Mouse (Mus musculus) liver, embryonic 11.5 days (tissue): ENCODE measurements around the gene Birc2. TPM values are rescaled to one million over a fixed set of nuclear protein-coding genes. Genes with fewer than 3 reads are reported as not detected.

Experiments used
- ATAC-seq: fragments of 200-750 bp; cut with Nextera tagmentation; replicated peaks from 2 replicates; pipeline ENCODE4 v1.8.0; 2017; ENCODE audit warnings: moderate number of reproducible peaks, mild to moderate bottlenecking, moderate TSS enrichment, moderate library complexity; ENCODE audit not compliant: low FRiP score
- DNase-seq: peaks from one replicate; pipeline ENCODE4 v3.0.0-alpha.2; 2017; ENCODE audit warnings: low spot score
- H3K27ac ChIP-seq: fragments of 300-500 bp; sonication (generic); 2 replicates; pipeline ENCODE4 v1.5.1; 2014; ENCODE audit warnings: mild to moderate bottlenecking, low read depth, low read length, control low read depth
- H3K27me3 ChIP-seq: fragments of 300-500 bp; sonication (generic); replicated peaks from 2 replicates; pipeline ENCODE4 v1.6.1; 2014; ENCODE audit warnings: low read length, mixed read lengths; ENCODE audit not compliant: control insufficient read depth, insufficient read depth
- H3K36me3 ChIP-seq: fragments of 300-500 bp; sonication (generic); 2 replicates; pipeline ENCODE4 v1.6.1; 2014; ENCODE audit warnings: mild to moderate bottlenecking, low read length, moderate library complexity, mixed read lengths; ENCODE audit not compliant: control insufficient read depth, insufficient read depth
- H3K4me1 ChIP-seq: fragments of 300-500 bp; sonication (generic); replicated peaks from 2 replicates; pipeline ENCODE4 v1.6.1; 2014; ENCODE audit warnings: low read length, mixed read lengths; ENCODE audit not compliant: control insufficient read depth, insufficient read depth
- H3K4me2 ChIP-seq: fragments of 300-500 bp; sonication (generic); 2 replicates; pipeline ENCODE4 v1.6.1; 2014; ENCODE audit warnings: mild to moderate bottlenecking, control low read depth, moderate library complexity
- H3K4me3 ChIP-seq: fragments of 300-500 bp; sonication (generic); 2 replicates; pipeline ENCODE4 v1.5.1; 2014; ENCODE audit warnings: low read depth, low read length, control low read depth
- H3K9ac ChIP-seq: fragments of 300-500 bp; sonication (generic); 2 replicates; pipeline ENCODE4 v1.6.1; 2014; ENCODE audit warnings: low read depth, low read length, control low read depth
- H3K9me3 ChIP-seq: fragments of 300-500 bp; sonication (generic); 2 replicates; pipeline ENCODE4 v1.6.1; 2016; ENCODE audit warnings: low read length, inconsistent platforms, mixed read lengths; ENCODE audit not compliant: control insufficient read depth
- WGBS: fragments of 180-500 bp; shearing (Covaris S2); extraction: QIAGEN DNeasy Blood & Tissue Kit; methylation state at CpG from one replicate; pipeline ENCODE4 v1.1.7; 2014; 5-methylcytosine and 5-hydroxymethylcytosine counted together
- polyA plus RNA-seq: library from polyadenylated mRNA; unstranded; fragments of >200 nt; fragmentation: Nextera tagmentation; extraction: Ambion mirVana; gene quantifications from 2 replicates; pipeline ENCODE4 v1.2.1, GENCODE M21; 2014

Birc2 gene
- polyA plus RNA-seq, 1 experiment from 2014 or later: 26.6 TPM

DNA sequence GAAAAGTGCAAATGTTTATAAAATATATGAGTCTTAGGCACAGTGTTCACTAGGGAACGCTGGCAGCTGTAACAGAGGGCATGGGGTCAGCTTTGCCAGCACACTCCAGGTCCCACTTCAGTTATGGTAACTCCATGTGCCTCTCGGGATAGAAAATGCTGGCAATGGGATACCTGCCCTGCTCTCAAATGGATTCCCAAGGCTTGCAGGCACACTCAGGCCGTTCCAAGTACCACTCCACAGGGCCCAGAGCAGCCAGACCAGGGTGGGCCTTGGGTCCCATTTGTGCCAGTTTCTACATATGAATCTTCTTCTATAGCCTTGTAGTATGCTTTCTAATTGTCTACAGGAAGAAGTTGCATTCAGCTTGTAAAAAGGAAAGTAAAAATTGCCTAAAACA is 51.5 kb downstream of the Birc2 start:
- Histone ChIP-seq H3K36me3 (peaks cover 14% of the 10 kb centered on the region; the same call in 1 of the 2 replicates), H3K9me3 (no peaks in the 10 kb centered on the region), H3K4me2 (no peak overlapping the region), H3K4me1 (peaks cover 18% of the 10 kb centered on the region), H3K27me3 (no peaks in the 10 kb centered on the region), H3K9ac (no peak overlapping the region), H3K4me3 (no peak overlapping the region), H3K27ac (no peak overlapping the region)
- 88% methylated on average over 3 of the region's 3 CpGs for WGBS
- no peak for DNase-seq
- no peak for ATAC-seq

GRCm38 (mm10) chr9:7784615-7785012 is 52.2 kb downstream of the Birc2 start:
- no peaks in the 10 kb centered on the region for H3K9me3 ChIP-seq
- no peaks in the 10 kb centered on the region for H3K27me3 ChIP-seq
- peaks cover 19% of the 10 kb centered on the region for H3K4me1 ChIP-seq
- H3K4me3 ChIP-seq: no peak overlapping the region
- H3K27ac ChIP-seq: no peak overlapping the region
- peaks cover 14% of the 10 kb centered on the region; the same call in 1 of the 2 replicates for H3K36me3 ChIP-seq
- ATAC-seq: no peak
- DNase-seq: no peak
- WGBS: 77% methylated on average over 1 of the region's 1 CpGs
- H3K4me2 ChIP-seq: no peak overlapping the region
- no peak overlapping the region for H3K9ac ChIP-seq

GRCm38 (mm10) chr9:7783823-7784614 is 52.8 kb downstream of the Birc2 start:
- Histone ChIP-seq H3K9ac (no peak overlapping the region), H3K9me3 (no peaks in the 10 kb centered on the region), H3K27me3 (no peaks in the 10 kb centered on the region), H3K27ac (no peak overlapping the region), H3K4me3 (no peak overlapping the region), H3K36me3 (peaks cover 14% of the 10 kb centered on the region; the same call in 1 of the 2 replicates), H3K4me1 (peaks cover 16% of the 10 kb centered on the region), H3K4me2 (no peak overlapping the region)
- WGBS: 88% methylated on average over 15 of the region's 15 CpGs
- no peak for DNase-seq
- ATAC-seq: no peak

GRCm38 (mm10) chr9:7780250-7781150 is 56.4 kb downstream of the Birc2 start:
- Histone ChIP-seq H3K4me3 (no peak overlapping the region), H3K9ac (no peak overlapping the region), H3K27ac (peak overlapping the region; percentile 66), H3K4me1 (peaks cover 20% of the 10 kb centered on the region), H3K4me2 (peak overlapping the region; percentile 36), H3K36me3 (peaks cover 17% of the 10 kb centered on the region; the same call in 1 of the 2 replicates), H3K27me3 (no peaks in the 10 kb centered on the region), H3K9me3 (no peaks in the 10 kb centered on the region)
- DNase-seq (peak; percentile 30), ATAC-seq (peak; percentile 87)
- 59% methylated on average over 8 of the region's 8 CpGs for WGBS

DNA sequence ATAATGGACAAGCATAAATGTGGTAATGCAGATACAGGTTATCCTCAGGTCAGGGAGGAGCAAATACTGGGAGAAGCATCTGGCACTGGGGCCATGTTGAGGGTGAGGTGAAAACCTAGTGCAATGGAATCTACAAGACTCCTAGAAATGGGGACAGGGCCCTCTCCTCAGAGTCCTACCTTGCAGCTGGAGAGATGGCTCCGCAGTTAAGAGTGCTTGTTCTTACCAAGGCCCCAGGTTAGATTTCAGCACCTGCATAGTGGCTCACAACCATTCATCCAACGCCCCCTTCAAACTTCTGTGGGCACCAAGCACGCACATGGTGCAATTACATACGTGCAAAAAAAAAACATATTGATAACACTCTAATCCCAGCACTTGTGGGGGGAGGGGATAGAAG is 57.1 kb downstream of the Birc2 start:
- Histone ChIP-seq H3K4me2 (peak overlapping the region; percentile 36), H3K27ac (peak overlapping the region; percentile 66), H3K4me3 (no peak overlapping the region), H3K36me3 (peaks cover 14% of the 10 kb centered on the region; the same call in 1 of the 2 replicates), H3K4me1 (peaks cover 20% of the 10 kb centered on the region), H3K27me3 (no peaks in the 10 kb centered on the region), H3K9ac (no peak overlapping the region), H3K9me3 (no peaks in the 10 kb centered on the region)
- no peak for DNase-seq
- ATAC-seq: no peak
- WGBS: 70% methylated on average over 4 of the region's 4 CpGs

DNA sequence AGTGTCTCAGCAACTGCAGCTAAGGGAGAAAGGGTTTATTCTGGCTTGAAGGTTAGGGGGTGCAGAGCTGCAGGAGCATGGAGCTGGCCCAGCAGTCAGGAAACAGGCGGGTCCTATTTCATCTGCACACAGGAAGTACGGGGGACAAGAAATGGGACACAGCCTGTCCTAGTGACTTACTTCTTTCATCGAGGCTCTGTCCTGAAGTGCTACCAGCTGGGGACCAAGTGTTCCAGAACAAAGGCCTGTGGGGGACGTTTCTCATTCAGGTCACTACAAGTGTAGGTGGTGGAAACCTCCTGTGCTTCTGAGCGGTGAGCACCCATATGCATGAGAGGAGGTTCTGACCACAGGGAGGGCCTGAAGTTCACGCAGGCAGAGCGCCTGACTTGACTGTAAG is 58.1 kb downstream of the Birc2 start:
- Histone ChIP-seq H3K4me1 (peaks cover 20% of the 10 kb centered on the region), H3K9me3 (no peaks in the 10 kb centered on the region), H3K4me2 (no peak overlapping the region), H3K9ac (no peak overlapping the region), H3K27ac (no peak overlapping the region), H3K4me3 (no peak overlapping the region), H3K27me3 (no peaks in the 10 kb centered on the region), H3K36me3 (peaks cover 11% of the 10 kb centered on the region; the same call in 1 of the 2 replicates)
- no peak for ATAC-seq
- DNase-seq: peak; percentile 29
- WGBS: 86% methylated on average over 7 of the region's 7 CpGs

DNA sequence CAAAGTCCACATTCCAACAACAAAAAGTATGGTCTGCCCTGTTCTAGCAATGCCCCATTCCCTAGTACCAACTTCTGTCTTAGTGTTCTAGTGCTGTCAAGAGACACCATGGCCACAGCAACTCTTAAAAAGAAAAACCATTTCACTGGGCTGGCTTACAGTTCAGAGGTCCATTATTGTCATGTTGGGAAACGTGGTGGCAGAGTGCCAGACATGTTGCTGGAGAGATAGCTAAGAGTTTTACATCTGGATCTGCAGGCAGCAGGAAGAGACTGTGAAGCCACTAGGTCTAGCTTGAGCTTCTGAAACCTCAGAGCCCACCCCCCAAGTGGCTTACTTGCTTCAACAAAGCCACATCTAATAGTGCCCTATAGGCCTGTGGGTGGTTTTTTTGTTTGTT is 59.2 kb downstream of the Birc2 start:
- Histone ChIP-seq H3K9me3 (no peaks in the 10 kb centered on the region), H3K4me1 (peaks cover 20% of the 10 kb centered on the region), H3K4me3 (no peak overlapping the region), H3K9ac (no peak overlapping the region), H3K27me3 (no peaks in the 10 kb centered on the region), H3K36me3 (peaks cover 10% of the 10 kb centered on the region; the same call in 1 of the 2 replicates), H3K4me2 (no peak overlapping the region), H3K27ac (no peak overlapping the region)
- no peak for ATAC-seq
- DNase-seq: peak; percentile 27
- whole genome bisulfite sequencing: 53% methylated on average over 1 of the region's 1 CpGs

- ATAC-seq (no peak), DNase-seq (no peak)
- 90% methylated on average over 1 of the region's 1 CpGs for WGBS
- Histone ChIP-seq H3K27ac (no peak overlapping the region), H3K4me1 (peaks cover 24% of the 10 kb centered on the region), H3K4me3 (no peak overlapping the region), H3K9me3 (no peaks in the 10 kb centered on the region), H3K27me3 (no peaks in the 10 kb centered on the region), H3K9ac (no peak overlapping the region), H3K4me2 (no peak overlapping the region), H3K36me3 (peaks cover 11% of the 10 kb centered on the region; the same call in 1 of the 2 replicates)
These were observed 59.9 kb downstream of the Birc2 start for GRCm38 (mm10) chr9:7776940-7777339.
